Mouse (Mus musculus): ENCODE results near the gene Psenen.

Gene Psenen

DNA sequence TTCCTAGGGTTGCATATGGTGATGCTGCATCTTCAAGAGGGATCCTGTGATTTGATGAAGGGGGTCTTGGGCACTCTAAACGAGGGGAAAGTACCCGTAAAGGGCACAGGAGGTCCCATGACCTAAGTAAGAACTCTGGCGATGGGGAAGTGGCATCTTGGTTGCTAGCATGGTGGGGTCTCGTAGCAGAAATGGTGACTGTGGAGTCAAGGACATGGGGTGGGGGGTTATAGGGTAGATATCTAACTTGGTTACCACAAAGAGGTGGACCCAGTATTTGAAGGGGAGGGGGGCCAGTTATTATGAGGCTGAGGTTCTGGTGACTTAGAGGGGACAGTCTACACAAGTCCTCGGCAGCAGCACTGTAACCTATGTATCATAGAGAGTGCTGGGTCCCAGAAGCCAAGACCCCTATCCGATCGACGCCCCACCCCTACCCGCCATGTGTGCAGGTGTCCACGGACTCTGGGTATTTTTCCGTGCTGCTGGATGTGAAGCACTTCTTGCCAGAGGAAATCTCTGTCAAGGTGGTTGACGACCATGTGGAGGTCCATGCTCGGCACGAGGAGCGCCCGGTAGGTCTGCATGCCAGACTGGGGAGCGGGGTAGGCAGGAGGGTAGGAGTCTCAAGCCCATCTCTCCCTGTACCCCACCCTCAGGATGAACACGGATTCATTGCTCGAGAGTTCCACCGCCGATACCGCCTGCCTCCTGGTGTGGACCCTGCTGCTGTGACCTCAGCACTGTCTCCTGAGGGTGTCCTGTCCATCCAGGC lies 9.4 kb downstream of the Psenen start:
- DNase-seq (ENCODE audit: low read depth): no peak

DNA sequence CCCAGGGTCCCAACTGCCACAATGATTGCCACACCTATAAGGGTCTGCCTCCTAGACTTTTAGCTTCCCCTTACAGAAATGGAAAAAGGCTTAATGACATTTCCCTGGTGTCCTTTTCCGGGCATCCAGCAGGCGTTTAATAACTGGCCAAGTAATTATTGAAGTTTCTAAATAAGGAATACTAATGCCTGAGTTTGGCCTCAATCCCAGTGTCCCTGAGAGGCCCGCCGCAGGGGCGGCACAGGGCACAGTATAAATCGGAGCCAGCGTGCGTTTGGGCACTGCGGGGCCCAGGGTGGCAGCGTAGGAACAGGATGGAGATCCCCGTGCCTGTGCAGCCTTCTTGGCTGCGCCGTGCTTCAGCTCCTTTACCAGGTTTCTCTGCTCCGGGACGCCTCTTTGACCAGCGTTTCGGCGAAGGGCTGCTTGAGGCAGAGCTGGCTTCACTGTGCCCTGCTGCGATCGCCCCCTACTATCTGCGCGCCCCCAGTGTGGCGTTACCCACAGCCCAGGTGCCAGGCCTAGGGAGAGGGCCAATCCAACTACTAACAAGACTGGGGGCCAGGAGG lies 10.3 kb downstream of the Psenen start:
- peak; percentile 78 for DNase-seq (ENCODE audit: low read depth)

DNA sequence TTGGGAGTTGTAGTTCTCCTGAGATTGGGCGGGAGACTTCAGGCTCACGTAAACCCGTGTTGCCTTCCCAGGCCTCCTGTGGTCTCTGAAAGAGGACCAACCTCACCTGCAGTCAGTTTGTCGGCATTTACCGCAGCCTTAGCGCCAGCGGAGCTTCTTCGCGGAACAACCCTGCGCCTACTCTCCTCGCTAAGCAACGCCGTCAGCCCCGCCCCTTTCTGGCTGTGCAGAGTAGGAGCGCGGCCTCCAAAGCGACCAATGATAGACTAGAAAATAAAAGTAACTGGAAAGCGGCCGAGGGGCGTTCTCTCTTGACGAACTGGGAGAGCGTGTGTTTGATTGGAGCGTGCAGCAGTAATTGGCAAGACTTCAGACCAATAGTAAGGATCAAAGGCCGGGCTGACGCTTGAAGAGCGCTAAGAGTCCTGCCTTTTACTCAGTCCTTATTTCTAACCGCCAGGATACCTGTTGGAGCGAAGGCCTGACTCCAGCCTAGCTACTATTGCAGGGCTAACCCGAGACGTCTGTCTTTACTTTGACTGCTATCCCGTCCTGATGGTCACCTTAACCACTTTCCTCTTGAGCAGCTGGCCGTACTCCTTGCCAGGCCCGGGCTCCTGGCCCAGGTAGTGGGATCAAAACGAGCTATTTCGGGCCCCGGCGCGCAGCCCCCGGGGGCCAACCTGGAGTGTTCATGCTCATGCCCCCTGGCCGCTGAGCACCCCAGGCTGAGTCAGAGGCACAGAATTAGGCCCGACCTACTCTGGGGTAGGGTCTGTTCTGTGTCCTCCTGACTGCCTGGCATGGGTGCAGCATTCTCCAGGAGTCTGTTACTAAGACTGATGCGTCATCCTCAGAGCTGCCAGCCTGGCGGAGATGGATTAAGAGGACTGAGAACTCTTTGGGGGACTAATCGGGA lies 11.1 kb downstream of the Psenen start, which contains the start of the genes Hspb6 and Proser3:
Hspb6 (plus strand) TSS at position 77 of the 919 bp plus-strand sequence.
Proser3 (minus strand) TSS at position 198 of the 919 bp plus-strand sequence.
- DNase-seq (ENCODE audit: low read depth): peak; percentile 100

- DNase-seq (ENCODE audit: low read depth): no peak
Observed at GRCm38 (mm10) chr7:30551445-30552101, 11.9 kb downstream of the Psenen start.

DNA sequence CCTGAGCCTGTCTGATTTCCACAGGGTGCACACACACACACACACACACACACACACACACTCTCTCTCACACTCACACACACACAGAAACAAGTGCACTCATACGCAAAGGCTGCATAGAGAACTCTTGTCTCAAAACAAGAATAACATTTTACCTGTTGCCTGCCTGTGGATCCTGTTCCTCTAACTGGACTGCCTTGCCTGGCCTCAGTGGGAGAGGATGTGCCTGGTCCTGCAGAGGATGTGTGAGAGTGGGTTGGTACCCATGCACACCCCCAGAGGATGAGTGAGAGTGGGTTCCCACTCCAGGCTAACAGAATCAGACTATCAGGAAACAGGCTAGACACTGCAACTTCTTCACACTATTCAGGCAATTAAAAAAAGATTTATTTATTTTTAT lies 12.8 kb downstream of the Psenen start:
- no peak for DNase-seq (ENCODE audit: low read depth)

- no peak for DNase-seq (ENCODE audit: low read depth)
Observed at GRCm38 (mm10) chr7:30549880-30550279, 13.5 kb downstream of the Psenen start.

- no peak for DNase-seq (ENCODE audit: low read depth)
Observed at GRCm38 (mm10) chr7:30544327-30544726, 19.1 kb downstream of the Psenen start.

GRCm38 (mm10) chr7:30540572-30540971 lies 22.9 kb downstream of the Psenen start:
- no peak for DNase-seq (ENCODE audit: low read depth)

DNA sequence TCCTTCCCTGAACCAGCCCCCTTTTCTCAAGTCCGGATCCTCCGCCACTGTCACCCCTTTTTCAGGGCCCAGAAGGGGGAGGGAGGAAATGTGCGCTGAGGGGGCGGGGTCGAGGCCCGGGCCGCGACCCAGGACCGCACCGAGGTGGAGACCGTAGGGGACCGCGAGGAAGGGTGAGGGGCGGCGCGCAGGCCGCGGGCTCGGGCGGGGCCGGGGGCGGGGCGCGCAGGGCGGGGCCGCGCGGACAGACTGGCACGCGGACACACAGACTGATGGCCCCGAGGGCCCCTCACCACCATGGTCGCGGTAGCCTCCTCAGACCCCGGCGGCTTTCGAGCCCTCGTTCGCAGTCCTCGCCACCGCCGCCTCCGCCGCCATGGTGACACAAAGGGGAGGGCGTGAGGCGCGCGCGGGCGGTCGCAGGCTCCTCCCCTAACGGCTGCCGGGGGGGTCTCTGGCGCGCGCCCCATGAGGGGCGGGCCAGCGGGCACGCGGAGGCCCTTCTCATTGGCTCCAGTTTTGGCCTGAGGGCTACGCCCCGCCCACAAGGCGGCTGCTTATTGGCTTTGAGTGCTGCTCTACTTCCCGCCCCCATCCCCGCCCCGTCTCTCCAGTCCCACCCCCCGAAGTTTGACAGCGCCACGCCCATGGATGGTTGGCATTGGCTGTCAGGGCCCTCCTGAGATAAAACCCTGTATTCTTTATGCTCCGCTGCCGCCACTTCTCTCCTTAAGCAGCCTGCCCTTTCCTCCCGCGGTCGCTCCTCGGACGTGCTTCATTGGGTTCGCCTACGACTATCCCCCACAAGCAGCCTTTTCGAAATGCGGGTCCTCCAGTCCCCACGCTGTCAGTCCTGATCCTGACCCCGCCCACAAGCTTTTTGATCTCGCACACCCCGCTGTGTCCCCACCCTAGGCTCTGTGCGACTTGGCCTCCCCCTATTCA lies 28.5 kb downstream of the Psenen start, which contains the start of gene Arhgap33:
Arhgap33 (minus strand) TSS at position 428 of the 945 bp plus-strand sequence.
- DNase-seq (ENCODE audit: low read depth): peak; percentile 99

- no peak for DNase-seq (ENCODE audit: low read depth)
Observed at GRCm38 (mm10) chr7:30533941-30534632, 29.3 kb downstream of the Psenen start.

DNA sequence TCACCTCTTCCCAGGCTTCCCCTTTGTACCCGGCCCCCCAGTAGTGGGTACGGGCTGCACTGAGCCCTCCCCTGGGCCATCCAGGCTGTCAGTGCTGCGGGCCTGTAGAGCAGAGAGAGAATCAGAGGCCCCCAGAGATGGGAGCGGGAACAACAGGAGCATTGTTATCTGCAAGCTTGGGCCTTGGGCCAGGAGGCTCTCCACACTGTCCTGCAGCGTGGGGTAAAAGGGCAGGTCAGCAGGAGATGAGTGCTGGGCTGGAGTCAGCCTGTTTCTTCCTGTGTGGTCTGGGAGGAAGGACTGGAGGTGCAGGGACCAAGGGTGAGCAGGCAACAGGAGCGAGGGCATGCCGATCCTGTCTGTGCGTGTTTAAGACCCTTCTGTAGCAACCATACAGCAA lies 30.5 kb downstream of the Psenen start:
- DNase-seq (ENCODE audit: low read depth): peak; percentile 33

DNA sequence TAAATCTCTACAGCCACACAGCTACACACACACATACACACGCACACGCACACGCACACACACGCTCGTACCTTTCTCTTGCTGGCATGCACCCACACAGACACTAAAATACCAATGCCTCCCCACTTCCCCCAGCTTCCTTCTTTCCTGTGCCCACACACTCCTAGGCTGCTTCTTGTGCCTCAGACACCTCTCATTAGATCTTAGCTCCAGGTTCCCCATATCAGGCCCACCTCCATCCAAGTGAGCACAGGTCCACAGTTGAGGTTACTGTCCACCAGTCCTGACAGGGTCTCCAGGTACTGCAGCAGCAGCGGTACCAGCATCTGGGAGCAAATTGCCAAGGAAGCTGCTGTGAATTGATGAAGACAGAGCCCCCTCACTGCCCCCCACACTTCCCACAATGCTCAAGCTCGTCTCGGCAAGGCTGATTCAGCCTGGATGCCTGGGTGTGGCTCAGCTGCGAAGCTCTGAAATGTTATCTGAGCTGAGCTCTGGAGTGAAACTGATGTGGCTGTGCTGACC lies 32.1 kb downstream of the Psenen start:
- no peak for DNase-seq (ENCODE audit: low read depth)

DNA sequence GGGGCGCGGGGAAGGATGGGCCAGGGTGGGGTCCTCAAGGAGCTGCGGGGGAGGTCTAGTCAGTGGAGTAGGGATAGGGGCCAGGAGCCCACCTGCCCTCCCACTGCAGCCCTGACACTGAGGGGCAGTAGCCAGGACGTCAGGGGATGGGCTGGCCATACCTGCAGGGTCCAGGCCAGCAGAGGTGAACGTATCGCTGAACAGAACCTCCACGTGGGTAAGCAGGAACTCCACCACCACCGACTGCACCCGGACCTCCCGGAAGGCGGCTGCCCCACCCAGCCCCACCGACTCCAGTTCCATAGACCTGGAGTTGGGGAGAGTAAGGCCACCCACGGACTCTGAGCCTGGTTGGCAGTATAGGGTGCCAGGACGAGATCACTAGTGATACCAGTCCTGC lies 36.4 kb downstream of the Psenen start:
- no peak for DNase-seq (ENCODE audit: low read depth)

DNA sequence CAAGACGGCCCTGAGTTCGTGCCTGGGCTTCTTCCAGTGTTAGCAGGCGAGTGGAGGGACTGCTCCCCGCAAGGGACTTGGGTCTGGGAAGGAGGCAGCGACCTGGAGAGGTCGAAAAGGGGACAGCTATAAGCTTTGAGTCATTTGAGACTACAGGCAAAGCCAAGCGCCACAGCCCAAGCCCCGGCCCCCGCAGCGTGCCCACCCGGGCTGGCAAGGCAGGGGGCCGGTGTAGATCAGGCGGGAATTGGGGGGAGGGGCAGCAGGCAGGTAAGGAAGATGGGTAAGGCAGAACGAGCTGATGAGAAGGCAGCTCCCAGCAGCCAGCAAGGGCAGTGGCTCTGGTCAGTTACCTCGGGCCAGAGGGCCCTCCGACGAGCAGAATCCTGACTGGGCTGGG lies 37.0 kb downstream of the Psenen start:
- DNase-seq (ENCODE audit: low read depth): no peak

GRCm38 (mm10) chr7:30525954-30526353 lies 37.5 kb downstream of the Psenen start:
- no peak for DNase-seq (ENCODE audit: low read depth)

GRCm38 (mm10) chr7:30524487-30524886 lies 38.9 kb downstream of the Psenen start:
- peak; percentile 88 for DNase-seq (ENCODE audit: low read depth)

GRCm38 (mm10) chr7:30522871-30523270 lies 40.6 kb downstream of the Psenen start:
- DNase-seq (ENCODE audit: low read depth): no peak

- no peak for DNase-seq (ENCODE audit: low read depth)
Observed at GRCm38 (mm10) chr7:30520856-30521255, 42.6 kb downstream of the Psenen start.

DNA sequence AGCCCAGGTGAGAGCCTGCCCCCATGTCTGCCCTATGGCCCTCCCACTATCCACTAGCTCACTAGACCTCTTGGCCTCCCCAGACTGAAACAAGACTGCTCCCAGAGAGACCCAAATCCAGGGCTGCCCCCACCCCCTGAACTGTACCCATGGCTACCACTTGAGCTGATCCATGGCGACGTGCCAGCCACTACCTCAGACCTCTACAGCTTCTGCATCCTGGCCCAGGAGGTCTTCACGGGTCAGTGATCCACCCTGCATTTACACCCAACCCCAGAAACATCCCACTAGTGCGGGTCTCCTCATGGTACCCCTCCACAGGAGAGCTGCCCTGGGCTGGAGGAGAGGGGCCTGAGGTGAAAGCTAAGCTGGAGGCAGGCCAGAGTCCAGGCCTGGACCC lies 43.0 kb downstream of the Psenen start:
- no peak for DNase-seq (ENCODE audit: low read depth)

GRCm38 (mm10) chr7:30518325-30518724 lies 45.1 kb downstream of the Psenen start:
- no peak for DNase-seq (ENCODE audit: low read depth)
